Mouse (Mus musculus): ENCODE results near the gene Erich4. TPM values are rescaled to one million over a fixed set of nuclear protein-coding genes. Genes with fewer than 3 reads are reported as not detected.
"Not testable (repeated sequence)": the region's sequence is repeated elsewhere in the genome, so short reads cannot be mapped to it uniquely, and the experiment has no call there.

The Erich4 gene
- total and polyA plus RNA-seq, 2 experiments from 2014 or later: 0.12 TPM; not detected in 1

DNA sequence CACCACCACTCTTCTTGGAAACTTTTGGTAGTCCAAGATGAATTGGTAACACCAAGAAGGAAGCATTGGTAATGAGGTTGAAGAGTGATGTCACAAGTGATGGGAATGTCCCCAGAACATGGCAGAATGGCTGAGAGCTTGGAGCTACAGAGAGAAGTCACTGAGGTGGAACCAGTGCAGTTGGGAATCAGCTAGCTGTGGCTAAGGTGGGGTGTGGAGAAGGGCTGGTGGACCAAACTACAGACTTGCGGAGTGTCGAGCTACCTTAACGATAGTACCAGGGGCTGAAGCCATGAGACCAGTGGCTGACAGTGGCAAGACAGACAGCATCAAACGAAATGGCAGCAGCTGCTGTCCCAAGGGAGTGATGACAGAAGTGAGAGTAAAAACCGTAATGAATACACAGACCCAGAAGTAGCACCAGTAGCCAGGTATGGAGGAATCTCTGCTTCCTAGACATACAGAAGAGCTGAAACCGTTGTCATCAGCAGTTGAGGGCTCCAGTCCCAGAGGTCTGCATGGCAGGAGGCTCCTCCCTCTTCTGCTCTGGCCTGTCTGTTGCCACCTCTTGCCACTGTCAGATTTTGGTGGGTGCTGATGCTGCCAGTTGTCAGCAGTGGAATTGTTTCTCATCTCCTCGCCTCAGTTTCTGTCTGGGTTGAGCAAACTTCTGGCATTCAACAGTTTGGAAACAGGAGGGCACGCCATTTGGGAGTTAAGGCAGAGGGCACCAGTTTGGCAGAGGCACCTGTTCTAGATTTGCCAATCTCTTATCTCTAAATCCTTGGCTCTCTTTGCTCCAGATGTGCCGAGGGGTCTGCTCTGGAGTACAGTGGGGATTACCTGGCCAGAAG is 30.1 kb downstream of the Erich4 start:
- H3K36me3 ChIP-seq (replicated peaks; ENCODE audit: control insufficient read depth, insufficient read depth, low read length): no peaks in the 10 kb centered on the region
- 63% methylated on average over 9 of the region's 9 CpGs for WGBS
- no peaks in the 10 kb centered on the region for H3K4me1 ChIP-seq (ENCODE audit: control insufficient read depth, insufficient read depth)
- no peak overlapping the region for H3K9ac ChIP-seq (replicated peaks; ENCODE audit: low read depth, low read length)
- H3K27me3 ChIP-seq (ENCODE audit: control insufficient read depth, insufficient read depth, low read length): no peaks in the 10 kb centered on the region
- no peaks in the 10 kb centered on the region for H3K9me3 ChIP-seq (replicated peaks; ENCODE audit: control insufficient read depth, low read length)
- H3K27ac ChIP-seq (ENCODE audit: low read depth): no peak overlapping the region
- ATAC-seq (ENCODE audit: insufficient read depth, low read depth): no peak
- DNase-seq (ENCODE audit: low spot score): no peak
- no peak overlapping the region for H3K4me2 ChIP-seq (ENCODE audit: low read depth, low read length)
- H3K4me3 ChIP-seq (ENCODE audit: low read depth, low read length): no peak overlapping the region
- TF ChIP-seq CTCF (IDR thresholded peaks at IDR 0.05; ENCODE audit: low read depth) (no peak), EP300 (IDR thresholded peaks at IDR 0.05; ENCODE audit: low read depth) (no peak)

DNA sequence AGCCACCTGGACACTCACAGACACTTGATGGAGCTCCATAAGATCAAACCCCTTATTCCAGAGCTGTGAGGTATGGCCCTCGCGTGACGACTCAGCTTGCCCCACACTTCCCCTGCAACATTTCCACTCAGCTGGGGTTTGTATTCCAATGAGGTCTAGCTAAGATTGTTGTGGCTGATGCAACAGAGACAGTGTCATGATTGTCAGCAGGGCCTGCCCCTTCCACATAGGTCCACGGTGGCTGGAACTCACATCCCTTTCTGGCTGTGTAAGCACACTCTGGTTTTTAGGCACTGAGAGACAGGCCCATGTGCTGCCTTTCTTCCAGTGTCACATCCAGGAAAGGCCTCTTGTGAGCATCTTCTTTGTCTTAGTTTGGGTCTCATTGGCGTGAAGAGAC is 31.0 kb downstream of the Erich4 start:
- TF ChIP-seq EP300 (IDR thresholded peaks at IDR 0.05; ENCODE audit: low read depth) (no peak), CTCF (IDR thresholded peaks at IDR 0.05; ENCODE audit: low read depth) (no peak)
- Histone ChIP-seq H3K4me3 (ENCODE audit: low read depth, low read length) (no peak overlapping the region), H3K4me1 (ENCODE audit: control insufficient read depth, insufficient read depth) (no peaks in the 10 kb centered on the region), H3K9ac (replicated peaks; ENCODE audit: low read depth, low read length) (no peak overlapping the region), H3K27me3 (ENCODE audit: control insufficient read depth, insufficient read depth, low read length) (no peaks in the 10 kb centered on the region), H3K9me3 (replicated peaks; ENCODE audit: control insufficient read depth, low read length) (no peaks in the 10 kb centered on the region), H3K36me3 (replicated peaks; ENCODE audit: control insufficient read depth, insufficient read depth, low read length) (no peaks in the 10 kb centered on the region), H3K27ac (ENCODE audit: low read depth) (no peak overlapping the region), H3K4me2 (ENCODE audit: low read depth, low read length) (no peak overlapping the region)
- ATAC-seq (ENCODE audit: insufficient read depth, low read depth): no peak
- 71% methylated on average over 5 of the region's 5 CpGs for WGBS
- no peak for DNase-seq (ENCODE audit: low spot score)

DNA sequence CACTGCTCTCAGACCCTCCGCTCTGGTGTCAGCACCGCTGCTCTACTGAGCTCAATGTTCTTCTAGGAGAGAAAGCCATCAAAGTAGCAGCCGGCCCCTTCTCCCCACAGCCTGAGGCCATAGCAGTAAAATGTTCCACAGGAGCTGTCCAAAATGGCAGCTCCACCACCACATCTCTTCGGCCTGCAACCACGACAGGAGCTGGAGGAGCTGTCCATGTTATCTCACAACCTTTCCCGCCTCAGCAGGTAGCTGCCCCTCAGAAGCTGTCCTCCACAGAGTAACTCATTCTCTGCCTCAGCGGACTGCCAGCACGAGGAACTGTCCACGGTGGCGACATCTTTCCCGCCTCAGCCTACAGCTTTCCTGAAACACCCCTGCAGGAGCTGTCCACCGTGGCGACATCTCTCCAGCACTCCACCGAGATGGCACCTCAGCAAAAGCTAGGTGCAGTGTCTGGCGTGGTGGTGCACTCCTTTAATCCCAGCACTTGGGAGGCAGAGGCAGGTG is 33.3 kb downstream of the Erich4 start:
- ATAC-seq (ENCODE audit: insufficient read depth, low read depth) (no peak), DNase-seq (ENCODE audit: low spot score) (no peak)
- no peak overlapping the region for H3K4me3 ChIP-seq (ENCODE audit: low read depth, low read length)
- no peaks in the 10 kb centered on the region for H3K4me1 ChIP-seq (ENCODE audit: control insufficient read depth, insufficient read depth)
- no peaks in the 10 kb centered on the region for H3K36me3 ChIP-seq (replicated peaks; ENCODE audit: control insufficient read depth, insufficient read depth, low read length)
- H3K9ac ChIP-seq (replicated peaks; ENCODE audit: low read depth, low read length): no peak overlapping the region
- 74% methylated on average over 15 of the region's 15 CpGs for WGBS
- H3K4me2 ChIP-seq (ENCODE audit: low read depth, low read length): no peak overlapping the region
- TF ChIP-seq CTCF (IDR thresholded peaks at IDR 0.05; ENCODE audit: low read depth) (no peak), EP300 (IDR thresholded peaks at IDR 0.05; ENCODE audit: low read depth) (no peak)
- no peaks in the 10 kb centered on the region for H3K27me3 ChIP-seq (ENCODE audit: control insufficient read depth, insufficient read depth, low read length)
- H3K27ac ChIP-seq (ENCODE audit: low read depth): no peak overlapping the region
- H3K9me3 ChIP-seq (replicated peaks; ENCODE audit: control insufficient read depth, low read length): no peaks in the 10 kb centered on the region

DNA sequence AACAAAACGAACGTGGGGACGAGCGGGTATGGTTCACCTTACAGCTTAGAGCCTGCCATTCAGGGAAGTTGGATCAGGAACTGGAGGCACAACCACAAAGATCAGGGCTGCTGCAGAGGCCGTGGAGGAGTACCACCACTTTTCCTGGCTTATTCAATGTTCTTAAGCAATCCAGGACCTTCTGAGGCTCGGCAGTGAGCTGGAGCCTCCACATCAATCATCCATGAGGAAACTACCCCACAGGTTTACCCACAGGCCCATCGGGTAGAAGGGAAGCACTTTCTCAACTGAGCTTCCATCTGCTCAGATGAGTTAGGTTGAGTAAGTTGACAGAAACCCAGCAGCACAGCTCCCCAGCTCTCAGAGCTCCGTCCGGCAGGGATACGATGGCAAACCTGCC is 36.3 kb downstream of the Erich4 start:
- Histone ChIP-seq H3K27me3 (ENCODE audit: control insufficient read depth, insufficient read depth, low read length) (no peaks in the 10 kb centered on the region), H3K9ac (replicated peaks; ENCODE audit: low read depth, low read length) (no peak overlapping the region), H3K9me3 (replicated peaks; ENCODE audit: control insufficient read depth, low read length) (no peaks in the 10 kb centered on the region), H3K36me3 (replicated peaks; ENCODE audit: control insufficient read depth, insufficient read depth, low read length) (no peaks in the 10 kb centered on the region), H3K4me1 (ENCODE audit: control insufficient read depth, insufficient read depth) (no peaks in the 10 kb centered on the region), H3K27ac (ENCODE audit: low read depth) (no peak overlapping the region), H3K4me3 (ENCODE audit: low read depth, low read length) (no peak overlapping the region), H3K4me2 (ENCODE audit: low read depth, low read length) (no peak overlapping the region)
- TF ChIP-seq EP300 (IDR thresholded peaks at IDR 0.05; ENCODE audit: low read depth): no peak
- TF ChIP-seq CTCF (IDR thresholded peaks at IDR 0.05; ENCODE audit: low read depth): no peak
- WGBS: 74% methylated on average over 10 of the region's 10 CpGs
- no peak for ATAC-seq (ENCODE audit: insufficient read depth, low read depth)
- no peak for DNase-seq (ENCODE audit: low spot score)

DNA sequence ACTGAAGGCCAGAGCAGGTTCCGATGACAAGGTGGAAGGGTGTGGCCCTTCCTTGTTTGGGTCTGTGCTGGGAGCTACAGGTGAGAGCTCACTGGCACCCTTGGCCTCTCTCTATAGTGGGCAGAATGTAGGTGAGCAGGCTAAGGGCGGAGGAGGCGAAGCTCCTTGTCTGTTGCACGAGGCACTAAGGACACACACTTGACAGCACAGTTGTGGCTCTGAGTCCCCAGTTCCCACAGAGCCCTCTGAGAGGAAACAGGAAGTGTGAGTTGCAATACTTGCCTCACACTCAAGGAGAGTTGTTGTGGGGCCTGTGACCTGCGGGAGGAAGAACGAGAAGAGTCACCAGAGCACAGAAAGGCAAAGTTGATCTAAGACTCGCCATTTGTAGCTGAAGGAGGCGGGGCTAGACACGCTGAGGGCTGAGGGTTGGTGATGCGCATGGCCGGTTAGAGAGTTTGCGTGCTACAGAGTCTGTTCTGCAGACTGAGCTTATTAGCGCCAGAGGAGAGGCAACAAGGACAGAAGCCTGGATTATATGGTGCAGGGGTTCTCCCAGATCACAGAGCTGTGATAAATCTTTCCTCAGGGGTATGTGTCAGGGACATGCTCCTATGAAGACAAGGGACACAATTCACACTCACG is 38.8 kb downstream of the Erich4 start:
- not testable (repeated sequence) for H3K36me3 ChIP-seq (replicated peaks; ENCODE audit: control insufficient read depth, insufficient read depth, low read length); H3K4me3 ChIP-seq (ENCODE audit: low read depth, low read length); ATAC-seq (ENCODE audit: insufficient read depth, low read depth); H3K9me3 ChIP-seq (replicated peaks; ENCODE audit: control insufficient read depth, low read length); DNase-seq (ENCODE audit: low spot score); H3K4me1 ChIP-seq (ENCODE audit: control insufficient read depth, insufficient read depth); H3K4me2 ChIP-seq (ENCODE audit: low read depth, low read length); H3K27me3 ChIP-seq (ENCODE audit: control insufficient read depth, insufficient read depth, low read length); H3K27ac ChIP-seq (ENCODE audit: low read depth); H3K9ac ChIP-seq (replicated peaks; ENCODE audit: low read depth, low read length)
- WGBS: 64% methylated on average over 12 of the region's 14 CpGs

DNA sequence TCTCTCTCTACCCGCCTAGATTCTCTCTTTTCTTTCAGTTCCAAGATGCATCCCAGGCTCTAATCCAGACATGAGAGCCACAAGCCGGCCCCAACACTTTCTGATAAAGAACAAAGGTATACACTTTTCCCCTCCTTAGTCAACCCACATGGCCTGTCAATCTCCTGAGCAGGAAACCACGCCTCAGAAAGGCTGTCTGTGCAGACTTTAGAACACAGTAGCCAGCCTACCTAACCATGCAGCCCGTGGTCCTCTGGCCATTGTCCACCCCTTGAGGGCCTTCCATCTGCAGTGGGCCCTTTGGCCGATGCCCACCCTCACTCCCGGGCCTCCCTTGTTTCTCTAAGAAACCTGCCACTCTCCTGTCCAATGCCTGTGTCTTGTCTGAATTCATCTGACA is 39.4 kb downstream of the Erich4 start:
- not testable (repeated sequence) for H3K9me3 ChIP-seq (replicated peaks; ENCODE audit: control insufficient read depth, low read length); H3K9ac ChIP-seq (replicated peaks; ENCODE audit: low read depth, low read length); H3K4me3 ChIP-seq (ENCODE audit: low read depth, low read length); ATAC-seq (ENCODE audit: insufficient read depth, low read depth); H3K4me2 ChIP-seq (ENCODE audit: low read depth, low read length); DNase-seq (ENCODE audit: low spot score); H3K36me3 ChIP-seq (replicated peaks; ENCODE audit: control insufficient read depth, insufficient read depth, low read length); H3K27ac ChIP-seq (ENCODE audit: low read depth); H3K4me1 ChIP-seq (ENCODE audit: control insufficient read depth, insufficient read depth); H3K27me3 ChIP-seq (ENCODE audit: control insufficient read depth, insufficient read depth, low read length)
- 33% methylated on average over 6 of the region's 6 CpGs for WGBS

Data from heart, postnatal 0 days (tissue).